Mouse (Mus musculus): ENCODE measurements at regions not wholly inside any gene's neighbourhood (a gene's known extent, or its start where the extent isn't known, plus 50 kb on each side); places are given as distances from the start of the nearest gene placed in this dataset.

DNA sequence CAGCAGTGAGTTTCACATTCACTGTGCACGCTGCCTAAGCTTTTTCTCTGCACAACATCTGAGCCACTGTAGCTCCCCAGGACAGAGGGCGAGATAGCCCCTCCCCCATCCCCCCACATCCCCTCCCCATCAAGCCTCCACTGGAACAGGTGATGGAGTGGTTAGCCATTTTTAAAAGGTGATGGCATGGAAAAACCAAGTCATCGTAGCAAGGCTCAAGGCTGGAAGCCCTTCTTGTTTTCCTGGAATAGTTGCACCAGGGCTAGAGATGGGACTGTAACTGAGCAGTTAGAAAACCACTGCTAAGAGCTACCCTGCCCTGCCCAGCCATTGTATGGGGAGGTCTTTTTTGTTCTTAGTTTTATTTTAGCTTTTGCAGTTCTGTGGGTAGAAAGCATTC is 209.1 kb upstream of the Rreb1 start:
- no peak for DNase-seq (ENCODE audit: low read depth)

- DNase-seq (ENCODE audit: low read depth), result no peak
These were observed 208.7 kb upstream of the Rreb1 start for GRCm38 (mm10) chr13:37569486-37569885.

DNA sequence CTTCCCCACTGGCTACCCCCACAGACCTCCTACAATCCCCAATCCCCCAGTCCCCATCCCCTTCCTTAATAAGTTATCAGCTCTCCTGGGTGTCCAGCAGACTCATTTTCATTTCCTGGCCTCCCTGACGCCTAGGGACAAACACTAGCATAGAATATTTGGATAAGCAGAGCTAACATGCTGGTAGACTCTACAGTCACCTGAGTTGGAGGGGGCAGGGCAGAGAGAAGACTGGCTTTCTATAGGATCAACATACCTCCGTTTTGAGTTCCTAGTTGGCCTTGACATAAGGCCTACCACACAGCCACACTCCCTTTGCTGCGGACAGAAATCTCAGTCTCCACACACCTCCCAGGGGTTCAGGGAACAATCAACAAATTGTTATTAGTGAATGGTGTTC is 205.2 kb upstream of the Rreb1 start:
- no peak for DNase-seq (ENCODE audit: low read depth)

- no peak for DNase-seq (ENCODE audit: low read depth)
These were observed 199.0 kb upstream of the Rreb1 start for GRCm38 (mm10) chr13:37579231-37579630.

GRCm38 (mm10) chr13:37579775-37580174 is 198.4 kb upstream of the Rreb1 start:
- DNase-seq (ENCODE audit: low read depth), result no peak

GRCm38 (mm10) chr13:37580806-37581205 is 197.4 kb upstream of the Rreb1 start:
- no peak for DNase-seq (ENCODE audit: low read depth)

DNA sequence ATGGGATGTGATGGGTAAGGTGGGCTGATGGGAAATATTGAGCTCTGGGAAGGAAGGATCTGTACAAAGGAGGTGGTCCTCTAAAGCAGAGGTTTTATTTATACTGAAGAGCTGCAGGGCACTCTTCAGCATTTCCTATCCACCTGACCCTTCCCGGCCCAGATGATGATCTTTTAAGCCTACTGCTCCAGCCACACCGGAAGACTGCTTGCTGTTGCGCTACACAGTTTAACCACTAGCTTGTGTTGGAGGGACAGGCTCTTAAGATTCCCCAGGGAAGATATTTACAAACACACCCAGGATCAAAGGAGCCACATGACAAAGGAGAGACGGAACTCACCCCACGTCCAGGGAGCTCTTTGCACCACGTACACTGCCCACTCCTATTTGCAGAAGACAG is 196.8 kb upstream of the Rreb1 start:
- no peak for DNase-seq (ENCODE audit: low read depth)

DNA sequence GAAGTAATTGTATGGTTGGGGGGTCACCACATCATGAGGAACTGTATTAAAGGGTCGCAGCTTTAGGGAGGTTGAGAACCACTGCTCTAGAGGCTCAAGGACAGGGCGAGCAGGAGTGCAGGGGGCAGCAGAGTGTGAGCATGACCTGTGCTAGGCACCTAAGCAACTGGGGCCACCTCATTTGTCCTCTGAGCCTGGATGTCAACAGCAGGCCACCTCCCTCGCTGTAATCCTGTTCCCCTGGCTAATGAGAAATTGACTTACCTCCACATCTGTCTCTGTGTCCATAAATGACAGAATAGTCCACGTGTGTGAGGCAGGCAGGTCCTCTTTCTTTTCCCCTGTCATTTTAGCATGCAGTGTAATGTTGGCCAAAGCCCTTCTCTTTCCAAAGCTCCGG is 192.7 kb upstream of the Rreb1 start:
- DNase-seq (ENCODE audit: low read depth), result no peak

- DNase-seq (ENCODE audit: low read depth), result no peak
These were observed 191.7 kb upstream of the Rreb1 start for GRCm38 (mm10) chr13:37586511-37586910.

GRCm38 (mm10) chr13:37587911-37588310 is 190.3 kb upstream of the Rreb1 start:
- DNase-seq (ENCODE audit: low read depth), result no peak

GRCm38 (mm10) chr13:37588528-37589176 is 189.5 kb upstream of the Rreb1 start:
- no peak for DNase-seq (ENCODE audit: low read depth)

DNA sequence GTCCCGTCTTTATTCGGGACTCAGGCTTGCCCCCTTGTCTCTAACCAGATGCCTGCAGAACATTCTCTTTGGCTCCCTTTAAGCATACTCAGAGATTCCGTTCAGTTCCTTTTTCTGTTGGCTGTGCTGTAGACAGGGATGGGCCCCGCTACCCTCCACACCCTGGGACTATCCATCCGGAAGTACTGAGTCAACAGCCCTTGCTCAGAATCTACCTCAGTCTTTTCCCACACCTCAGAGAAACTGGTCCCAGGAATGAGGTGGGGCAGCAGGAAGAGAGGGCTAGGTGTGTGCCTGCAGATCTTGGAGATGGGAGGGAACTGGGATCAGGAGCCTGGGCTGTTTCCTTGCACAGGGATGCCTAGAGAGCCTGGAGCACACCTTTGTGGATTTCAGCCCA is 186.1 kb upstream of the Rreb1 start:
- no peak for DNase-seq (ENCODE audit: low read depth)

DNA sequence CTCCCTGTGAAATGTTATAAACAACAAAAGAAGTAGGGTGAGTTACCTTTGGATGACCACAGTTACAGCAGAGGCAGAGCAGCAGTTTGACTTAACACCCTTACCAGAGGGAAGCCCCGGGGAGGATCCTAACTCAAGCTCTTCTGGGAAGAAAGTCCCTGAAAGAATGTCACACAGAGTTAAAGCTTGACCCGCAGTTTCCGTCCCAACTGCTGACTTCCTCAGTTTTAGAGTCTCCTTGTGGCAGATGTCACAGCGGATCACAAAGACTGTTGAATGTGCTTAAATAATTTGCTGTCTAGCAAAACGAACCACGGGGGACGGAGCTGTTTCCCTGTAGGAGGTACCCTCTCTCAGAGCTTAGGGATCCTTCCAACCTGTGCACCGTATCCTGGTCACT is 183.0 kb upstream of the Rreb1 start:
- peak; percentile 36 for DNase-seq (ENCODE audit: low read depth)

DNA sequence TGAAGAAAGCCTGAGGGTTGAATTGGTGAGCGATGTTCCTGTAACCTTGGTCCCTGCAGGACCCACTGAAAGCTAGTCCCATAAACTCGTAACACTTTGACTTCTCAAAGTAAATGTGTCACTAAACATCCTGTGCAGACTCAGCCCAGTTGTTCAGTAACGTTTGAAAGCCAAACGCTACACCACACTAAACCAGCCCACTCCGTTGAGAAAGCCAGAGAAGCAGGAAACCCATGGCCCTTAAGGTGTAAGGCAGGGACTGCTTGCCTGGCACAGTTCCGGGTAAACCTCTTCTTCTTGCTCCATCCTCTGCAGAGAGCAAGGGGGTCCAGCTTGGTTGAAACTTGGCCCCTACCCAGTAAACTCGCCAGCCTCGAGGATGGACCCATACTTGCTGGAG is 180.6 kb upstream of the Rreb1 start:
- peak; percentile 55 for DNase-seq (ENCODE audit: low read depth)

DNA sequence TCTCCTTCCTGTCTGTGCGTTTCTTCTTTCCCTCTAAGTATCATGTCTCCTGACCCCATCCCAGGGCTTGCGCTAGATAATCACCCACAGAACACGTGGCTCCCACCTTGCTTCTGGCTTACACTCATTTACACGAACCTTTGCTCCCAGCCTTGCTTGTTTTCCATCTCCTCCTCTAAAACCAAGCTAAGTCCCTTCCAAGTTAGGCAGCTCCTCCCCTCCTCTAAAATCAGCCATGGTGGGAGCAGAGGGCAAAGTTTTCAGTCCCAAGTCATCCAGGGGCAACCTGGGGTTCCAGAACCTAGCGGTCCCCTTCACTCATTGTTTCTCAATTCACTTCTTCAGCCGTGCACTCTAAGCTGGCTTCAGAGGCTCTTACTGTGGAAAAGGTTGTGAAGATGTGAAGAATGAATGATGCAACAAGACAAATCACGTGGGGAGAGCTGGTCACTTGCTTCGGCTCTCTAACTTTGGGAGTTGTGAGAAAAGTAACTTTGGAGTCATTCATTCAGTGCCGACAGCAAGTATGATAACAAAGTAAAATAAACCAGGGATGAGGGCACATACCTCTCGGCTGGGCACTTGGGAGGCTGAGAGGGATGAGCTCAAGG is 179.9 kb upstream of the Rreb1 start:
- no peak for DNase-seq (ENCODE audit: low read depth)

DNA sequence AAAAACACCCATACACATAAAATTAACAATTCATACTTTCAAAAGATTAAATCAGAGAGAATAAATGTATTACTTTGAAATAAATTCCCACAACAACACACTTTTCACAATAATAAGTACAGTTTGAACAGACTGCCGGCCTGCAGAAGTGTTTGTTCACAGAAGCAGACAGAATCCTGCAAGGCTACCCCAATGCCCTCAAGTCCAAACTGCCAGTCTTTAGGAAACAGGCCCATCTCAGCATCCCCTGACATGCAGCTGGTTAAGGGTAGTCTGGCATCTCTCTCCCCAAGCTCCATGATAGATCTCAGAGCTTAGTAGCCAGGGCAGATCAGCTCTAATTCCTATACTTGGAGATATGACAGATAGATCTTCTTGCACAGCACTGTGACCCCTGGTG is 178.5 kb upstream of the Rreb1 start:
- DNase-seq (ENCODE audit: low read depth), result no peak

GRCm38 (mm10) chr13:37600172-37600571 is 178.0 kb upstream of the Rreb1 start:
- DNase-seq (ENCODE audit: low read depth), result no peak

DNA sequence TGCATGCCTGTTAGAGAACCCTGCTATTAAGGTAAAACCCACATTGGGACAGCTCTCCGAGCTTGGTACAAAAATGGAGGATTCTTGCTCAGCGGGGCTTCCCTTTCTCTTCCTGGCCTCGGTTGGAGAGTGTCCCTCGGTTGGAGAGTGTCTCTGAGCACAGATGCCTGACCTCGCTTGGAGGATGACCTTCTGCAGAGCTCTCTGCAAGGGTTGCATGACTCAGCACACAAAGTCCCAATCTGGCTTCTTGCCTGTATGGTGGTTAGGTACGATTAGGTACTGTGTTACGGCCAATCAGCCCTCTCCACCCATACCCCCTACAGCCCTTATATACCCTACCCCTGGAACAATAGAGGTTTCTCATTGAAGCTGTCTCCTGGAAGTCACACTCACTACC is 177.1 kb upstream of the Rreb1 start:
- no peak for DNase-seq (ENCODE audit: low read depth)

GRCm38 (mm10) chr13:37602256-37602655 is 175.9 kb upstream of the Rreb1 start:
- DNase-seq (ENCODE audit: low read depth), result no peak

GRCm38 (mm10) chr13:37603226-37603994 is 174.8 kb upstream of the Rreb1 start:
- no peak for DNase-seq (ENCODE audit: low read depth)

GRCm38 (mm10) chr13:37606250-37606649 is 171.9 kb upstream of the Rreb1 start:
- DNase-seq (ENCODE audit: low read depth), result no peak

DNA sequence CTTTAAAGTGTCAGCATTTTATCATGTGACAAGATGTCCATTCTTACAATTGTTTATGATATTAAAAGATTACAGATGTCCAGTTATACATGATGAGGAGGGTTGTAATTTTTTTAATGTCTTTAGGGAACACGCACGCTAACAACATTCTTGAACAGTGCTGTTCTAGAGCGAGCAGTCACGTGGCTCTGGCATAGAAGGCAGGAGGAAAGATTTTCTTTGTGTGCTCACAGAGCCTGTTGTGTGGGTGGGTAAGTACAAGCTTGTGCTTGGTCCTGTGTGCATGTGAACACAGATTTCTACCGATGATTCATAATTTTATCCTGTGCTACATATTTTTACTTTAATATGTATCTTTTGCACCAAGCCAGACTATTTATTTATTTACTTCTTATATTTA is 169.1 kb upstream of the Rreb1 start:
- DNase-seq (ENCODE audit: low read depth), result no peak

DNA sequence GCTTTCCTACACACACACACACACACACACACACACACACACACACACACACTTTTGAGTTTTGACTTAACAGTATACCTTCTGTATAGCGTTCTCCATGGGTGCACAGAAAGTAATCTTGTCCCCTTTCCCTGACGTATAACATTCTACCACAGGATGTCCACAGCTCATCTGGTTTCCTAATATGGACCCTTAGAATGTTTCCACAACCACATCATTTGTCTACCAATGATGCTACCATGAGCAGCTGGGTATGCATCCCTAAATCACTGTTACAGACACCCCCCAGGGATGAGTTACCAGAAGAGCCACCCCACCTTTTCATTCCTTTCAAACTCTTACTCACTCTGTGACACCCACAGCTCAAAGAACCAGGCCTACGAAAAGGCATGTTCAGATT is 166.8 kb upstream of the Rreb1 start:
- no peak for DNase-seq (ENCODE audit: low read depth)

DNA sequence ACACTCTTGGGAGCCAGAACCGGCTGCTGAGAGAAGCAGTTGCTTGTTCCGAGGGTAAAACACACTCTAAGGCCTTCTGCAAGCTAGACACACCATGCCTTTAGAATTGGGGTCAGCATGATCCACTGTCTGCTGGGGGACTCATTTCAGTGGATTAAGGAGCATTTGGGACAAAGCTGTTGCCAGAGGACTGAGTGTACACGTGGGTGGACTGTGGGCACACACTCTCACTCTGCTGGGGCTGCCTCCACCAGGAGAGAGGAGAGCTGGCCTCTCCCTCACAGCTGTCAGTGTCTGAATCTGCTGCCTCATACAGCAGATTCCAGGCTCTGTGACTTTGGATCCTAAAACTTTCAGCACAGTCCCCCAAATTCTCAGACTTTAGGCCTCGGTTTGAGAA is 161.2 kb upstream of the Rreb1 start:
- no peak for DNase-seq (ENCODE audit: low read depth)

Measured in naive thymus-derived CD4-positive, alpha-beta T cell, adult 2 months (primary cell).